In genomic region chr7:80778958-80779669, GRCm38 (mm10) we compare ENCODE assay signal across 7 mouse cellular contexts. TPM values are rescaled to one million over a fixed set of nuclear protein-coding genes. Genes with fewer than 3 reads are reported as not detected.
DNase-seq lines count a peak whose midpoint lies in the region; ATAC-seq and TF ChIP-seq lines count a peak whose summit lies in the region.

No protein-coding gene starts in this region.

- H3K36me3 ChIP-seq in ES-E14 (ENCODE audit: control insufficient read depth, insufficient read depth, low read length, poor library complexity, severe bottlenecking), result no peaks in the 10 kb centered on the region
- no peaks in the 10 kb centered on the region for H3K36me3 ChIP-seq in liver, embryonic 11.5 days (ENCODE audit: control insufficient read depth, insufficient read depth, low read length)

- ATAC-seq in liver, embryonic 11.5 days (replicated peaks; ENCODE audit: low FRiP score), result peak; percentile 52; the same call in 1 of the 2 replicates

- DNase-seq in ES-E14 (ENCODE audit: low read depth, low spot score) (peak; percentile 47), MN1 (ENCODE audit: low spot score) (no peak)
- peak; percentile 61 for DNase-seq in c-Kit-positive CD71-positive TER-119-negative erythroid progenitor cells, embryonic 14.5 days (ENCODE audit: low read depth)
- peak; percentile 69 for DNase-seq in heart, postnatal 25 days (ENCODE audit: low spot score)
- peak; percentile 58 for DNase-seq in liver, embryonic 11.5 days (ENCODE audit: low spot score)
- peak; percentile 63 for DNase-seq in spleen, adult 12 weeks (ENCODE audit: low spot score)
- DNase-seq in retina, postnatal 1 day, result no peak

- no peaks in the 10 kb centered on the region for H3K27me3 ChIP-seq in liver, embryonic 11.5 days (replicated peaks; ENCODE audit: control insufficient read depth, insufficient read depth, low read length)

- peaks cover 15 to 30% of the 10 kb centered on the region in 2 experiments; a peak in 3 of 4 replicates for H3K4me1 ChIP-seq in ES-E14 (ENCODE audit: control insufficient read depth in 2 of 2, insufficient read depth in 2 of 2, low read length in 2 of 2, poor library complexity in 1 of 2)
- peaks cover 27% of the 10 kb centered on the region for H3K4me1 ChIP-seq in liver, embryonic 11.5 days (replicated peaks; ENCODE audit: control insufficient read depth, insufficient read depth, low read length)

- in situ Hi-C loops in ES-E14 (cut with MboI; ENCODE audit: low sequenced_read_pairs in 2 of 2, unreplicated experiment in 2 of 2), result no loop called here

- peak overlapping the region; percentile 55 for H3K4me2 ChIP-seq in liver, embryonic 11.5 days

- H3K9me3 ChIP-seq in ES-E14 (ENCODE audit: control insufficient read depth, insufficient read depth, low read depth, low read length), result no peaks in the 10 kb centered on the region
- H3K9me3 ChIP-seq in liver, embryonic 11.5 days (ENCODE audit: control insufficient read depth, low read length), result no peaks in the 10 kb centered on the region

- H3K4me3 ChIP-seq in ES-E14 (ENCODE audit: insufficient read depth in 1 of 2, low read depth in 1 of 2, low read length in 2 of 2, poor library complexity in 1 of 2, severe bottlenecking in 1 of 2), result peak overlapping the region; percentile 43 to 58; a peak in 3 of 4 replicates
- H3K4me3 ChIP-seq in liver, embryonic 11.5 days (ENCODE audit: low read depth, low read length), result peak overlapping the region; percentile 4

- H3K9ac ChIP-seq in ES-E14 (ENCODE audit: insufficient read depth, low read depth, low read length, poor library complexity, severe bottlenecking), result peak overlapping the region; percentile 68
- H3K9ac ChIP-seq in liver, embryonic 11.5 days (ENCODE audit: low read depth, low read length), result no peak overlapping the region

- peak overlapping the region; percentile 97 for H3K27ac ChIP-seq in ES-E14 (ENCODE audit: insufficient read depth, low read depth, low read length, poor library complexity, severe bottlenecking)
- peak overlapping the region; percentile 26; the same call in 1 of the 2 replicates for H3K27ac ChIP-seq in liver, embryonic 11.5 days (ENCODE audit: low read depth, low read length)

- intact Hi-C loops in heart, postnatal 25 days (cut with DNase I), result no loop called here

- WGBS in liver, embryonic 11.5 days, result 35% methylated on average over 12 of the region's 12 CpGs

TF ChIP-seq in ES-E14, 5 proteins besides CTCF, POLR2A, EP300 and RAD21:
- peak; percentile 33; the same call in 1 of the 2 replicates for TF ChIP-seq CHD2 (IDR thresholded peaks at IDR 0.05; ENCODE audit: low read depth, low read length)
- no peak for TF ChIP-seq MAFK (IDR thresholded peaks at IDR 0.05; ENCODE audit: insufficient read depth, low read depth, low read length)

RNA-seq across cellular contexts. Expression of gene Iqgap1, which starts 46.7 kb away (rescaled TPM):
- total RNA-seq in ES-E14 (2012; rRNA removed), result 135 and 170 TPM in 2 replicates
- 10 to 100 TPM; 39.8 to 46.7 TPM for total RNA-seq in heart, postnatal 25 days (2021)
- 28.2 and 30.6 TPM in 2 replicates for polyA plus RNA-seq in liver, embryonic 11.5 days (2014; fragmentation: Nextera tagmentation; extraction: Ambion mirVana)

Comparison
In these comparisons a context has a peak if more than half of its experiments do, and no peak if none do; other contexts are left out.
1. DNase-seq: peak in ES-E14 (single experiment), c-Kit-positive CD71-positive TER-119-negative erythroid progenitor cells, embryonic 14.5 days (single experiment), heart, postnatal 25 days (single experiment), liver, embryonic 11.5 days (single experiment) and spleen, adult 12 weeks (single experiment); none in MN1 (single experiment) and retina, postnatal 1 day (single experiment).